Mouse (Mus musculus): ENCODE data around the gene Cbx1.

- TF ChIP-seq CTCF (IDR thresholded peaks at IDR 0.05; ENCODE audit: insufficient read depth, low read depth, low read length) (no peak), POLR2A (IDR thresholded peaks at IDR 0.05; ENCODE audit: insufficient read depth, low read depth, low read length) (no peak)
These were observed 45.2 kb downstream of the Cbx1 start for GRCm38 (mm10) chr11:96834127-96834526.
